Comparison of ENCODE assay signal across 19 mouse cellular contexts in genomic region chr9:63137615-63137915, GRCm38 (mm10). TPM values are rescaled to one million over a fixed set of nuclear protein-coding genes. Genes with fewer than 3 reads are reported as not detected.
A peak's percentile ranks its signal among the peaks of the same experiment; 100 is the strongest.
DNase-seq lines count a peak whose midpoint lies in the region; ATAC-seq and TF ChIP-seq lines count a peak whose summit lies in the region.
"Had no signal": no experiment of that assay in that cellular context is flagged by ENCODE, and none has a peak within 500 bp of the region (broad histone marks: within the 10 kb centered on the region; RNA-seq: fewer than 3 reads in every experiment).

No protein-coding gene starts in this region.

- peaks cover 52% of the 10 kb centered on the region for H3K4me1 ChIP-seq in midbrain, embryonic 12.5 days
- peaks cover 26% of the 10 kb centered on the region; the same call in 1 of the 2 replicates for H3K4me1 ChIP-seq in midbrain, embryonic 16.5 days (ENCODE audit: control insufficient read depth, insufficient read depth, low read length)
- peaks cover 11% of the 10 kb centered on the region for H3K4me1 ChIP-seq in hindbrain, embryonic 11.5 days (replicated peaks; ENCODE audit: control insufficient read depth, insufficient read depth, low read length)
- peaks cover 17% of the 10 kb centered on the region; the same call in 1 of the 2 replicates for H3K4me1 ChIP-seq in hindbrain, postnatal 0 days (ENCODE audit: insufficient read depth, low read length)

- peak; percentile 52 for DNase-seq in hindbrain, embryonic 11.5 days (ENCODE audit: low spot score)
- no peak for DNase-seq in hindbrain, postnatal 0 days (ENCODE audit: low spot score)
- DNase-seq in right cerebral cortex, postnatal 4 days = no peak
- no peak for DNase-seq in testis, postnatal 14 days (ENCODE audit: low spot score)
- DNase-seq in urinary bladder, adult 18-20 months (ENCODE audit: low spot score in 2 of 2) = no peak
- DNase-seq: cerebellum, adult 9-10 months; gastrocnemius, postnatal 14 days; kidney, adult 2 months; kidney, postnatal 14 days; left cerebral cortex, postnatal 4 days; lung, postnatal 10 days had no signal

- H3K4me2 ChIP-seq in midbrain, embryonic 12.5 days (replicated peaks) = no peak overlapping the region
- H3K4me2 ChIP-seq in midbrain, embryonic 16.5 days (ENCODE audit: low read length) = no peak overlapping the region
- H3K4me2 ChIP-seq in hindbrain, embryonic 11.5 days (replicated peaks; ENCODE audit: low read depth, low read length) = no peak overlapping the region
- H3K4me2 ChIP-seq in hindbrain, postnatal 0 days (ENCODE audit: low read depth, low read length) = 0 out of 2 replicates have a peak overlapping the region, but pooled peaks have one; percentile 49
- H3K4me2 ChIP-seq: embryonic facial prominence, embryonic 15.5 days had no signal

- no peak overlapping the region for H3K9ac ChIP-seq in midbrain, embryonic 12.5 days (replicated peaks)
- H3K9ac ChIP-seq in midbrain, embryonic 16.5 days (ENCODE audit: low read depth, low read length) = no peak overlapping the region
- no peak overlapping the region for H3K9ac ChIP-seq in hindbrain, embryonic 11.5 days (ENCODE audit: low read depth, low read length)
- no peak overlapping the region for H3K9ac ChIP-seq in hindbrain, postnatal 0 days (replicated peaks; ENCODE audit: low read length)
- H3K9ac ChIP-seq: embryonic facial prominence, embryonic 15.5 days; forebrain, embryonic 12.5 days; liver, embryonic 14.5 days had no signal

- no peak for ATAC-seq in midbrain, embryonic 12.5 days (ENCODE audit: low FRiP score, low read depth)
- no peak for ATAC-seq in midbrain, embryonic 16.5 days
- ATAC-seq in hindbrain, embryonic 11.5 days (ENCODE audit: low FRiP score) = no peak
- no peak for ATAC-seq in hindbrain, postnatal 0 days

- TF ChIP-seq CTCF in hindbrain, postnatal 0 days (IDR thresholded peaks at IDR 0.05; ENCODE audit: low read depth) = no peak

- peaks cover 91% of the 10 kb centered on the region for H3K27me3 ChIP-seq in midbrain, embryonic 12.5 days
- peaks cover 73% of the 10 kb centered on the region for H3K27me3 ChIP-seq in midbrain, embryonic 16.5 days (ENCODE audit: control insufficient read depth, insufficient read depth, low read depth, low read length)
- H3K27me3 ChIP-seq in hindbrain, embryonic 11.5 days (ENCODE audit: control insufficient read depth, insufficient read depth, low read length) = peaks cover 89% of the 10 kb centered on the region
- peaks cover 80% of the 10 kb centered on the region for H3K27me3 ChIP-seq in hindbrain, postnatal 0 days (ENCODE audit: insufficient read depth, low read length)

- H3K4me3 ChIP-seq in midbrain, embryonic 12.5 days = 0 out of 2 replicates have a peak overlapping the region, but pooled peaks have one; percentile 7
- H3K4me3 ChIP-seq in midbrain, embryonic 16.5 days (ENCODE audit: low read depth, low read length) = no peak overlapping the region
- H3K4me3 ChIP-seq in hindbrain, embryonic 11.5 days (ENCODE audit: low read depth, low read length) = no peak overlapping the region
- no peak overlapping the region for H3K4me3 ChIP-seq in hindbrain, postnatal 0 days (ENCODE audit: low read length)
- H3K4me3 ChIP-seq: embryonic facial prominence, embryonic 15.5 days; forebrain, embryonic 12.5 days; megakaryocyte, embryonic 14.5 days had no signal

- no peaks in the 10 kb centered on the region for H3K36me3 ChIP-seq in midbrain, embryonic 12.5 days
- no peaks in the 10 kb centered on the region for H3K36me3 ChIP-seq in midbrain, embryonic 16.5 days (ENCODE audit: control insufficient read depth, insufficient read depth, low read length)
- H3K36me3 ChIP-seq in hindbrain, embryonic 11.5 days (ENCODE audit: control insufficient read depth, insufficient read depth, low read length) = no peaks in the 10 kb centered on the region
- H3K36me3 ChIP-seq in hindbrain, postnatal 0 days (ENCODE audit: insufficient read depth, low read length) = no peaks in the 10 kb centered on the region
- H3K36me3 ChIP-seq: embryonic facial prominence, embryonic 15.5 days; forebrain, embryonic 12.5 days had no signal

- WGBS in midbrain, embryonic 12.5 days = 3% methylated on average over 6 of the region's 6 CpGs
- under 1% methylated on average over 6 of the region's 6 CpGs for WGBS in midbrain, embryonic 16.5 days
- 2% methylated on average over 6 of the region's 6 CpGs for WGBS in hindbrain, embryonic 11.5 days
- 11% methylated on average over 6 of the region's 6 CpGs for WGBS in hindbrain, postnatal 0 days

- no peaks in the 10 kb centered on the region for H3K9me3 ChIP-seq in midbrain, embryonic 12.5 days
- H3K9me3 ChIP-seq in midbrain, embryonic 16.5 days (replicated peaks; ENCODE audit: control insufficient read depth, low read length, poor library complexity, severe bottlenecking) = no peaks in the 10 kb centered on the region
- H3K9me3 ChIP-seq in hindbrain, embryonic 11.5 days (ENCODE audit: control insufficient read depth, low read length) = no peaks in the 10 kb centered on the region
- H3K9me3 ChIP-seq in hindbrain, postnatal 0 days (ENCODE audit: low read length) = no peaks in the 10 kb centered on the region
- H3K9me3 ChIP-seq: embryonic facial prominence, embryonic 15.5 days; forebrain, embryonic 12.5 days had no signal

- H3K27ac ChIP-seq in midbrain, embryonic 12.5 days (replicated peaks) = no peak overlapping the region
- no peak overlapping the region for H3K27ac ChIP-seq in midbrain, embryonic 16.5 days (ENCODE audit: low read length)
- no peak overlapping the region for H3K27ac ChIP-seq in hindbrain, embryonic 11.5 days (ENCODE audit: low read depth, low read length)
- no peak overlapping the region for H3K27ac ChIP-seq in hindbrain, postnatal 0 days
- H3K27ac ChIP-seq: embryonic facial prominence, embryonic 15.5 days; forebrain, embryonic 12.5 days; liver, embryonic 14.5 days had no signal

RNA-seq across cellular contexts. Expression of gene Skor1, which starts 11.2 kb away (rescaled TPM):
- 0.19 and 0.26 TPM in 2 replicates for polyA plus RNA-seq in midbrain, embryonic 12.5 days (2016; fragmentation: Nextera tagmentation; extraction: Ambion mirVana)
- 0.54 and 0.75 TPM in 2 replicates for polyA plus RNA-seq in midbrain, embryonic 16.5 days (2015; fragmentation: Nextera tagmentation; extraction: Ambion mirVana)
- 6.6 and 7.4 TPM in 2 replicates for polyA plus RNA-seq in hindbrain, embryonic 11.5 days (2014; fragmentation: Nextera tagmentation; extraction: Ambion mirVana)
- total RNA-seq in hindbrain, postnatal 0 days (2014; rRNA removed) = 36.3 and 38.5 TPM in 2 replicates
- 9.2 TPM in 2 replicates for polyA plus RNA-seq in hindbrain, postnatal 0 days (2015; fragmentation: Nextera tagmentation; extraction: Ambion mirVana)
- total RNA-seq: hematopoietic stem cell, adult 5-6 weeks; MEL had no signal
- polyA plus RNA-seq: embryonic facial prominence, embryonic 15.5 days had no signal
